Mouse (Mus musculus): ENCODE results near the gene Ccdc84.
"Not testable (repeated sequence)": the region's sequence is repeated elsewhere in the genome, so short reads cannot be mapped to it uniquely, and the experiment has no call there.

Gene Ccdc84

GRCm38 (mm10) chr9:44418519-44419385, at the start of gene Ccdc84:
Ccdc84 (minus strand) TSS chr9:44418569.
- DNase-seq (ENCODE audit: low read depth), result no peak

GRCm38 (mm10) chr9:44461950-44462349, 43.6 kb upstream of the Ccdc84 start:
- DNase-seq (ENCODE audit: low read depth), result peak; percentile 64

GRCm38 (mm10) chr9:44457035-44457742, 38.8 kb upstream of the Ccdc84 start:
- no peak for DNase-seq (ENCODE audit: low read depth)

- no peak for DNase-seq (ENCODE audit: low read depth)
Observed at GRCm38 (mm10) chr9:44454891-44455220, 36.5 kb upstream of the Ccdc84 start, which contains the start of gene Upk2. Upk2 (minus strand) TSS chr9:44454976.

- DNase-seq (ENCODE audit: low read depth), result peak; percentile 74
Observed at GRCm38 (mm10) chr9:44454132-44454890, 35.9 kb upstream of the Ccdc84 start.

- DNase-seq (ENCODE audit: low read depth), result no peak
Observed at GRCm38 (mm10) chr9:44450387-44450786, 32.0 kb upstream of the Ccdc84 start.

- DNase-seq (ENCODE audit: low read depth), result not testable (repeated sequence)
Observed at GRCm38 (mm10) chr9:44444402-44445025, 26.1 kb upstream of the Ccdc84 start.

GRCm38 (mm10) chr9:44440961-44441360, 22.6 kb upstream of the Ccdc84 start, which contains the start of gene Foxr1:
Foxr1 (minus strand) TSS chr9:44441136.
- DNase-seq (ENCODE audit: low read depth), result no peak

GRCm38 (mm10) chr9:44435747-44436146, 17.4 kb upstream of the Ccdc84 start:
- no peak for DNase-seq (ENCODE audit: low read depth)

GRCm38 (mm10) chr9:44432577-44433185, 14.3 kb upstream of the Ccdc84 start:
- DNase-seq (ENCODE audit: low read depth), result peak; percentile 56

GRCm38 (mm10) chr9:44423576-44423975, 5.2 kb upstream of the Ccdc84 start:
- no peak for DNase-seq (ENCODE audit: low read depth)

GRCm38 (mm10) chr9:44420280-44420898, 2.0 kb upstream of the Ccdc84 start:
- DNase-seq (ENCODE audit: low read depth), result no peak

- not testable (repeated sequence) for DNase-seq (ENCODE audit: low read depth)
Observed at GRCm38 (mm10) chr9:44419730-44420129, 1.4 kb upstream of the Ccdc84 start.

- peak; percentile 90 for DNase-seq (ENCODE audit: low read depth)
Observed at GRCm38 (mm10) chr9:44417892-44418363, 441 bp downstream of the Ccdc84 start.

GRCm38 (mm10) chr9:44417156-44417891, 1.0 kb downstream of the Ccdc84 start:
- no peak for DNase-seq (ENCODE audit: low read depth)

- DNase-seq (ENCODE audit: low read depth), result no peak
Observed at GRCm38 (mm10) chr9:44412781-44413180, 5.6 kb downstream of the Ccdc84 start.

GRCm38 (mm10) chr9:44412306-44412705, 6.1 kb downstream of the Ccdc84 start:
- DNase-seq (ENCODE audit: low read depth), result peak; percentile 60

- DNase-seq (ENCODE audit: low read depth), result no peak
Observed at GRCm38 (mm10) chr9:44411601-44412130, 6.7 kb downstream of the Ccdc84 start.

- DNase-seq (ENCODE audit: low read depth), result no peak
Observed at GRCm38 (mm10) chr9:44410647-44411336, 7.6 kb downstream of the Ccdc84 start.

Data from 416B (cell line).